Mouse (Mus musculus) right cerebral cortex, postnatal 36 days (tissue): ENCODE measurements around the gene Raf1.

Source experiments
- DNase-seq, 2 experiments: peaks; one replicate each; pipeline ENCODE4 v3.0.0; 2022; ENCODE audit warnings: low spot score in 2 of 2, mixed read lengths in 1 of 2

Gene Raf1

DNA sequence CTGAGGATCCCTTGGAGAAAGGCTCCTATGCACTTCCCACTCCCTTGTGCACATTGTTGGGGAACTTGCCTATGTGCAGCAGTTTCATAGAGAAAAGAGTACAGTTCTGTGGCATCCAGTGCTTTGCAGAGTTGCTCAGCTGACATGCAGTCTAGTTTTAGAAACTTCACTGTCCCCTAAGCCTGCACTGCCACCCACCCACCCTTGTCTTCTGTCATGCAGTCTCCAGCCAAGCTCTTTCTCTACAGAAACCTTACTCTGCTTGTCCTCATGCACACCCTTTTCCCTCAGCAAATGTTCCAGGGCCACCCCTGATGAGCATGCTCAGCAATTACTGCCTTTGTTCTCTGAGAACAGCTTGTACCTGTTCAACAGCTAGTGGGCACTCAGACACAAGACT, 62.6 kb downstream of the Raf1 start:
- DNase-seq, result peak in 1 of 2 experiments; percentile 41

DNA sequence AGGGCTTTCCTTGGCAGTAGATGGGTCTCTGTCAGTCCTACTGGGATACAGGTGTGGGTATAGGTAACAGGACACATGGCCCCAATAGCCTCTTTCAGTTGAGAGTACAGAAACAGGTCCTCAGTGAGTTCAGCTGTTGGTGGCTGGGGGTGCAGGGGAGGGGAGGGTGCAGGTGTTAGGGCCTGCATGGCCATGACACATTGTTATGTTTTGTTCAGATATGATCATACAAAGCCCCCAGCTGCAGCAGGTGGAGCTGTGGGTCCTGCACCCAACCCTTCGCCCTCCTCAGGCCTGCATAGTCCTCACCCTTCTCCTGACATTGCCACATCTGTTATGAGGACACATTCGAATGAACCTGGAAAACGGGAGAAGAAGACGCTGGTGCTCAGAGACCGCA, 66.1 kb downstream of the Raf1 start:
- DNase-seq, result no peak

DNA sequence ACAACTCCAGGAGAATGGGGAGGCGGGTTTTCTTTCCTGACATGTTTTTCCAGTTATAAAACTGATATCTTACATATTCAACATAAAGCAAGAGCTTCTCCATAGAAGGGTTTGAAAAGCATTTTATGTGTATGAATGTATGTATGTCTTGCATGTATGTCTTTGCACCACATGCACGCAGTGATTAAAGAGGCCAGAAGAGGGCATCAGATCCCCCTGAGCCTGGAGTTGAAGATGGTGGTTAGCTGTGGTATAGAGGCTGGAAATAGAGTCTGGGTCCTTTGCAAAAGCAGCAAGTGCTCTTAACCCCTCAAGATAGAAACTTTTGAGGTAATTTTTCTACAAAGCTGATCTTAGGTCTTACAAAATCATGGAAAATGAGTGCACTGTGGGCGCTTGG, 67.3 kb downstream of the Raf1 start:
- DNase-seq, result no peak

DNA sequence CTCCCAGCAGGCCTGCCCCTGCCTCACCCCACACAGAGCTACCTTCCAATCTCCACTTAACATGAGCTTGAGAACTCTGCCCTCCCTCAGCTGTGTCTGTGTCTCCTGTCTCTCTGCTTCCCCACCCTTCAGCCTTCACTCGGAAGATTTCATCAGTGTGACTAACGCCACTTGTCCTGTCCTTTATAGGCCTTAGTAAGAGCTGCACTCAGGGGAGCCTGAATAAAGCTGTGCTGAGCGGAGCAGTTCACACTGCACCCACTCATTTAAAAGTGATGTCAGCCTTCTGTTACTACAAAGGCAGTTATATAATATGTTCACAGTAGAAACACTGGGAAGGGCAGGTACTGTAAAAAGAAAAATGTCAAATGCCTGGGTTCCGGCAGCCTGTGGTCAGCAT, 69.0 kb downstream of the Raf1 start:
- DNase-seq, result peak; percentile 41 to 63

DNA sequence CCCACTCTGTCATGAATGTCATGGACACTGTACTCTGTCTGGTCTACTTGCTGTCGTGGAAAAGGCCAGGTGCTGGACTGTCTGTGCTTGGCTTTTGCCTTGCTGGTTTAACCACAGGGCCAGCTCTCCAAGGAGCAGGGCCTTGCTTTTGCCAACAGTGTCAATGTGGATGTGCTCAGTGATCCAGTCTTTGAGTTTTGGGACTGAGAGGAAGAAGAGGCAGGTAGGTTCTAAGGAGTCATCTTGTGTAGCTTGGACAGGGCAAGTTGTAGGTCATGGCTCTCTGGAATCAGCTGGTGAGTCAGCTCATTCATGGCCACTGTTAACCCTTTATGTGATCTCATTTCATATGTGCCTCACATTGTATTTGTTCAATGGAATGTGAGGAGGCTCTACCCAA, 70.0 kb downstream of the Raf1 start:
- no peak for DNase-seq

DNA sequence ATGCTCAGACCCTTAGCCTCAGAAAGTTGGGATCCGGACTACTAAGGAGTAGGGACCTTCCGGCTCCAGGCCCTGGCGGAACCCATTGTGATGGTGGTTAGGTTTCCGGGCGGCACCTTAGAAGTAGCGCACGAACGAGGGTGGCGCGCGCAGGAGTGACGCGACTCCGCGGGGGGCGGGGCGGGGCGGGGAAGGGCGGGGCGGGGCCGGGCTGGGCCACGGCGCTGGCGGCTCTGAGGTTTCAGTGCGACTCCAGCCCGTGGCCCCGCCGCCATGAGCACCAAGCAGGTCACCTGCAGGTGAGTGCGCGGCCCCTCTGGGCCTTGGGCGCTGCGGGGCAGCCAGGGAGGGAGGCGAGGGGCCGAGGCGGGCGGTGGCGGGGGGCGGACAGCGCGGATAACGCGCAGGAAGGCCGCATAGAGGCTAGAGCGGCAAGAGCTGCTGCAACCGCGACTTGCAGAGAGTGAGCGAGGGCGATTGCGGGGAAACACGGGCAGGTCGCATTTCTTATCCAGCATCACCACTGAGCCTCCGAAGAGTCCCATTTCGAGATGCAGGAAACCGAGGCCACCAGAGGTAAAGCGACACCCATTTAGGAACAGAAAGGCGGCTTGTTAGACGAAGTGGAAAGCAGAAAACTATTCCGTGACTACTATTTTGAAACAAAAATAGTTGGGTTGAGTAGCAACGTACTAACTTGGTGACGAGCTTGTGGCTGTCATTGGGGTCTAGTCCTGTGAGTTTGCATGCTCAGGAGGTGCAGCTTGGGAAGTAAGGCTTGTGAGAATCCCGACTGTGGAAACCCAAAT, 74.5 kb downstream of the Raf1 start, which contains the start of gene Mkrn2:
Mkrn2 (plus strand) TSS at position 188 of the 809 bp plus-strand sequence.
- DNase-seq, result peak; percentile 29 to 55

DNA sequence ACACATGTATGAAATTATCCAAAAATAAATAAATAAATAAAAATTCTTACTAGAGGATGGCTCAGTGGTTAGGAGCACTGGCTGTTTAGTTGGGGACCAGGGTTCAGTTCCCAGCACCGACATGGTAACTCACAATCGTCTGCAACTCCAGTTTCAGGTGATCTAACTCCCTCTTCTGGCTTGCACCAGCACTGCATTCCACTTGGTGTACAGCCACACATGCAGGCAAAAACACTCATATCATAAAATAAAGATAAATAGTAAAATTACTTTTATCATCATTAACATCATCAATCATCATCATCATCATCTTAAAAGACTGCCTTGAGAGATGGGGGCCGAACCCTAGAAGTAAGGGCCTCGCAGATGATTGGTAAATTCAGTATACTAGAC, 75.1 kb downstream of the Raf1 start:
- DNase-seq, result no peak

DNA sequence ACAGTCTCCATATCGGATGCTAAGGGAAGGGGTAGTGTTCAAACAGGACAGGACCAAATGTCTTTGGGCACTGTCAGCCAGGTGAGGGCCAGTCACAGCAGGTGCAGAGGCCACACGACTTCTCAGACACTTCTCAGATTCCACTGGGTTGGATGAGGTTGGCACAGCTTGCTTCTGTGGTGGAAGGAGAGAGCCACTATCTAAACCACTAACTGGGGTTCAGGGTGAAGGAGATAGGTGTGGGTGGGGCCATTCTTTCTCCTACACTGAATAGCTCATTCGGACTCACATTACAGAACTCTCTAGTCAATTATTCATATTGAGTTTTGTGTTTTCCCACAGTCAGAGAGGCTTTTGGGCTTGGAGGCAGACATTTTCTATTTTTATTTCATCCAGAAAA, 80.8 kb downstream of the Raf1 start:
- no peak for DNase-seq

DNA sequence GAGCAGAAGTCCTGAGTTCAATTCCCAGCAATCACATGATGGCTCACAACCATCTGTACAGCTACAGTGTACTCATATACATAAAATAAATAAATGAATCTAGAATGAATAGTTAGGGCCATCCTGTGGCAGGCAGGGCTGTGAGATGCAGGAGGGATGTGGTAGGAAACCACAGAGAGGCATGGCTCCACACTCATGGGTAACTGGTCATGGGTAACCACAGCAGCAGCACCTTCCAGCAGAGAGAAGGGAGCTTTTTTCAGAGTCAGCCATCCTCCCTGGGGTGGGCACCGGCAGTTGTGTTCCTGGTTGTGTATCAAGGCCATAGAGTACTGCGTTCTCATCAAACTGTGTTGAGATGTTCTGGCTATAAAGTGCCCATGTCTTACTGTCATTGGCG, 82.0 kb downstream of the Raf1 start:
- DNase-seq, result no peak

DNA sequence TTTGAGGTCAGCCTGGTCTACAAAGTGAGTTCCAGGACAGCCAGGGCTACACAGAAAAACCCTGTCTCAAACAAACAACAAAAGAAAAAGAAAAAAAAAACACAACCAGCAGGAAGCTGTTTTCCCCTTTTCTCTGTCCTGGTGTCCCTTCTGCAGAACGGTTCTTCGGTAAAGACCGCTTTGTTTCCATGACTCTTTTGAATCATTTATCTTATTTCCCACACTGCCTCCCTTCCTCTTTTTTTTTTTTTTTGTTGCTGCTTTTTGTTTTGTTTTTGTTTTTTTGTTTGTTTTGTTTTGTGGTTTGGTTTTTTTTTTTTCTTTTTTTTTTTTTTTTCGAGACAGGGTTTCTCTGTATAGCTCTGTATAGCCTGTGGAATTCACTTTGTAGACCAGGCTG, 83.2 kb downstream of the Raf1 start:
- DNase-seq, result no peak

DNA sequence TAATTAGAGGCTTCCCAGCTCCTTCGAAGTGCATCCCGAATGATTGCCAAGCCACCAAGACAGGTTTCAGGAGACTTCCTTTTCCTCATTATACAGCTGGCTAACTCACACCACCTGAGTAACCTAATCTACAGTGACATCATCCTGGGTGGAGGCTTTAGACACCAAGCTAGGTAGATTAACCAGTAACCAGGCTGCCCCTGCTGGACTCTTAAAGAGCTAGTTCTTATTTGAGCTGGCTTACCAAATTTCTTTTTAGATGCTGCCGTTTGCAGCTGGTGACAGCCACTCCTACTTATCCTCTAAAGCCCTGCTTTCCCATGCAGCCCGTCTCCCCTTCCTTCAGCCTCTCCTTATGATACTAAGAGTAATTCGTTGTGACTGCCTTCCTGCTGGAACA, 84.0 kb downstream of the Raf1 start, which contains the start of gene Mkrn2os:
Mkrn2os (minus strand) TSS at position 119 of the 400 bp plus-strand sequence.
- no peak for DNase-seq

DNA sequence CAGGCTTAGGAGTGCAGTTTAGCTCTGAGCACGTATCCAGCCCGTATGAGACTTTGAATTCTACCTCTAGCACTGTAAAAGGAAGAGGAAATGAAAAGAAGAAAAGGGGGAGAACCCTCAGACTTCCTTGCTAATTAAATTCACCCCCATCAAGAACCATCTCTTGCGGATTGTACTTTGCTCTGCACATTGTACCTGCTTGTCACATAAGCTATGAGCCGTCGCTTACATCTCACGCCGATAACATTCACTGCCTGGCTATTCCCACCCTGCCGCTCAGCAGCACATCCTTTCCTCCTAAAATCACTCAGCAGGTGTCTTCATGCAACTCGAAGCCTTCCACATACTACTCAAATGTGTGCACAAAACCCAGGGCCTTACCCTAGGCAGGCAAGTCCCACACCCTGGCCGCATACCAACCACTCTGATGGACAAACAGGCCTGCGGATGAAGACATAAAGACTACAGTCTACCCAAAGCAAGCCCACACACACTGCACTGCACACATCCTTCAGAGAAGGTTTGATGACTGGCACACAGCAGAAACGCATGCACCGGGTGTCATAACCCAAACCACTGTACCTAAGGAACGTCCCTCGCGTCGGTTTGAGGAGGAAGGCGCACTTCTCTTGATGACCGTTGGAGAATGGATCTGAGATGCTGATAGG, 84.6 kb downstream of the Raf1 start:
- DNase-seq, result no peak

DNA sequence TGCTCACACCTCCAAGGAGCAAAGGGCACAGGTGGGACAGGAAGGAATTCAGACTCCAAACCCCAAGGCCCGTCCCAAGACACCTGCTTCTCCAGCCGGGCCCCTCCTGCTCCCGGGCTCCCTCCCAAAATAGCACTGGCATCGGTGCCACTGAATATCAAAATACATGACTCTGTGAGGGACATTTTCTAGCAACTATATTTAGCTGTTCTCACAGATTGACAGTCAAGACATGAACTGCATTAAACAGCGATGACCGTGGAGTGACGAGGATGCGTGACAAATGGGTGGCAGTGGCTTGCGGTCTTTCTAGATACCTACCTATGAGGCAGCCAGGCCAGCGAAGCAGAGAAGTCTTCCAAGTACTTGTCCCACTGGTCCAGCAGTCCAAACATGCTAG, 90.1 kb downstream of the Raf1 start:
- DNase-seq, result no peak

DNA sequence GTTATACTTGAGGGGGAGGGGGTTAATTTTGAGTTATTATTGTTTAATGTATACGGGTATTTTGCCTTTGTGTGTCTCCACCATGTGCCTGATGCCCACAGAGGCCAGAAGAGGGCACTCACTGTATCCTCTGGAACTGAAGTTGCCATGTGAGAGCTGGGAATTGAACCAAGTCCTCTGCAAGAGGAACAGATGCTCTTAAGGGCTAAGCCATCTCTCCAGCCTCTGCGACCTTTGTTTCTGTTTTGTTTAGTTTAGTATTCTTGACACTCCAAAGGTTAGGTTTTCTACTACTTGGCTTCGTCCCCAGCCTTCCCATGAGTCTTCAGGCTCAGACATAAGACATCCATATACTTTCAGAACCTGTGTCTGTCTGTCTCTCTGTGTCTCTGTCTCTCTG, 92.3 kb downstream of the Raf1 start:
- no peak for DNase-seq

DNA sequence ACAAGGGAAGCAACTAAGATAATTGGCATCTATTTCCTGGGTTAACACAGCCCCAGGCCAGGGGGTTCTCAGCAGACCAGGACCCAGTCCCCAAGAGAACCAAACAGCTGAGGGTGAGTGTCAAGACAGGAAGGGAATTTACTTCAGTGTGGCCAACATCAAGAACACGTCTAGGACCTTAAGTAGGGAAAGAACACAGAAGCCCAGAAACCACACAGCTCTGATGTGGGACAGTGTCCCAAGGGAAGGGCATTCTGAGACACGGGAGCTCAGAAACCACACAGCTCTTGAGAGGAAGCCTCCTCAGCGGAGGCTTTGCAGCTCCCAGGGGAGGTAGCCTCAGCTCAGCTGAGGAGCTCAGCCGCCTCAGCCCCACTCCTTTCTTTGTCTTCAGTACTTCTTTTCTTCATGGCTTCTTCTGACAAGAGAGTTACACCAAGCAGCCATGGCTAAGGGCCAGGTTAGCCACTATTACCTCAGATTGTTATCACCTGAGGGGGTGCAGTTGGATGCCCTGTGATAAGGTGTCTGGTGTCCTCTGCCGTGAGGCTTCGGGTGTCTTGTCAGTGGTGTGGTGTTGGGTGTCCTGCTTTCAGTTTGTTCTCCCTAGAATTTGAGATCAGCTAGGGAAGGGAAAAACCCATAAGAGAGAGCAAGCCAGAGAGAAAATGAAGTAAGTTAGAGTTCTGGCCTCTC, 92.9 kb downstream of the Raf1 start:
- no peak for DNase-seq

DNA sequence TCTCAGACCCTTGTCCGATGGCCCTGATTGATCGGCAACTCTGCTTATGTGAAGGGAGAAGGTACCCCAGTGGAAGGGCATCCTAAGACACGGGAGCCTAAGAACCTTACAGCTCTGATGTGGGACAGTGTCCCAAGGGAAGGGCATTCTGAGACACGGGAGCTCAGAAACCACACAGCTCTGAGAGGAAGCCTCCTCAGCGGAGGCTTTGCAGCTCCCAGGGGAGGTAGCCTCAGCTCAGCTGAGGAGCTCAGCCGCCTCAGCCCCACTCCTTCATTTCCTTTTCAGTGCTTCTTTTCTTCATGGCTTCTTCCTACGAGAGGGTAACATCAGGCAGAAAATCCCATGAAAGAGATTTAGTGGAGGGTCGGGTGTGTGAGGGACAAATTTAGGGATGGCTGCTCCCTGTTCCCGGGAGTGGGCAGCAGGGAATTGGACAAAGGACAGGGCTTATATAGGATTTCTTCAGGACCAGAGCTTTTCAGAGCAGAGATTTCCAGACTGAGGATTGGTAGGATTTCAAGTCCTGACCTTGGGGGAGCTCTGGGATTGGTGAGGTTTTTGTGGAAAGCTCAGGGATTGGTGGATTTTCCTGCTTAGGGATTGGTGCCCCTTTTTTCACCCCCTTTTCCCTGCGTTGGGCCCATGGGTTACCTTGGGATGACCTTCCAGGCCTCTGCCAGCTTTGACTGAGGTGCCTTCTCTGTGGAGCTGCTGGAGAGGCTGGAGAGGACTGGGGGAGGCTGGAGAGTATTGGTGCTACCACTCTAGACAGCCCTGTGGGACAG, 93.9 kb downstream of the Raf1 start:
- no peak for DNase-seq

DNA sequence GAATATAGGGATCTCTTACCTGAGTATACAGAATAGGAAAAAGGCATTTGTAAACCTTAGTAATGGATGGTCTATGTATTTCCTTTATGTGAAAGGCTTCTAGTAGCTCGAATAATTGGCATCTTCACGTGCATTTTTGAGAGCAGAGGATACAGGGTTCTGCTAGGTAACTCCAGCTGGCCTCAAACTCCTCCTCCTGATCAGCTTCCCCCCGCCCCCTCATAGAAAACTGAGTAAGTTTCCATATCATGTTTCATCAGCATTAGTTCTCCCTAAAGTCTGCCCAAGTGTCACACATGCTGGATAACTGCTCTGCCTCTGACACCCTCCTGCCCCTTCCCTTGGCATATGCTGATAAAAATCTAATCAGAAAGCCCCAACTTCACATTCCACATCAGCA, 95.6 kb downstream of the Raf1 start:
- no peak for DNase-seq

DNA sequence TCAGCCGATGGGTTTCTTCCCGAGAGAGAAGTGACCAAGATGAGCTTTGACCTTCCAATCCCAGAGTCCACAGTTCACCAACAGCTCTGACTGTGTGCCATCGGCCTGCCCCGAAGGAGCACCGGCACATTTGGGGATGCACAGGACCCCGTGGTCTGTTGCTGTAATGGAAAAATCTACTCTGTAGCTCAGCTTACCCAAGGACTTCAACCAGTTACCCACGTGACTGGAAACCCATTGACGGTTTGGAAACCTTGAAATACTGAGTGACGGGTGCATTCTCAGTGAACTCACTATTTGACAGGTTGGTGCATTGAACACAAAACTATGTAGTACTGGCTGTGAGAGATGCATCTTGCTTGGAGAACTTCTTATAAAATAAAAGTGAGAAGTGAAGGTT, 98.5 kb downstream of the Raf1 start:
- no peak for DNase-seq

DNA sequence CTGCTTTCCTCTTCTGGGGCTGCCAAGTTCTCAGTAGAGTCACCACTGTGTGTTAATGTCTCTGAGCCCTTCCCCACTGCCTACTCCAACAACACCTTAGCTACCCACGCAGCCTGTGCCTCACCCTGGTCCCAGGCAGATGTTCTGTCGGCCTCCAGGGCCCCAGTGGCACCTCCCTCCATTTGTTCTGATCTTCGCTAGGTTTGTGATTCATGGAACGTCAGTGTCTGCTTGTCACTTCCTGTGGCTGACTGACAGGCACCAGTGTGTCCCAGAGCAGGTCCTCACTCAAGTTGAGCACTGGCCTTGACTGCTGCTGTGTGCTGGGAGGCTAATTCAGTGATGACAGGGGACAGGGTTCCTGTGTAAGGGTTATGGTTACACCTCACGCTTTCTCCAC, 99.0 kb downstream of the Raf1 start:
- DNase-seq, result no peak

DNA sequence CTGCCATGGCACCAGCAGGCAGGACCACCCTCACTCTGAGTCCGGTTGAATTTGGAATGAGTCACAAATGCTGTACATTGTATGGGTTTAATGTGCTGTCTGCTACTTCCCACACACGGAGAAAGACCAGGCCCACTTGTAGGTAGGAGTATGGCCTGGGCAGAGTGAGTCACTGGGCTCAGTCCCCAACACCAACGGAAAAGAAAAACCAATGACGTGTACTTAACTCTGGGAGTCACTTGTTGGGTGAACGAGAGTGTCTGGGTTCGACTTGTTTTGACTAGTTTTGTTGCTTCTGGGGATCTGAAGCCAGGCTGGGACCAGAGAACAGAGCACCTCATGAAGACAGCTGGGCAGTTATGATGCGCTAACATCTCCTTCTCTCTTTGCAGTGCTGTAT, 102.3 kb downstream of the Raf1 start:
- no peak for DNase-seq
